Mouse (Mus musculus): ENCODE data around the gene Pogk. TPM values are rescaled to one million over a fixed set of nuclear protein-coding genes. Genes with fewer than 3 reads are reported as not detected.

Gene Pogk
- total RNA-seq, 2 experiments from 2014 or later, result 1.1 to 1.3 TPM

Other genes starting within 250 kb of the Pogk start
- not detected in 2 replicates for gene Mael, start 171.1 kb downstream of the Pogk start, total RNA-seq (2015; ENCODE audit: low replicate concordance)
- not detected in 2 replicates for gene Mael, start 171.1 kb downstream of the Pogk start, total RNA-seq (2017; ENCODE audit: low replicate concordance)
- not detected in 2 replicates for gene Ildr2, start 155.7 kb downstream of the Pogk start, total RNA-seq (2015; ENCODE audit: low replicate concordance)
- not detected in 2 replicates for gene Ildr2, start 155.7 kb downstream of the Pogk start, total RNA-seq (2017; ENCODE audit: low replicate concordance)
- gene Tada1, start 30.8 kb downstream of the Pogk start, total RNA-seq (2015; ENCODE audit: low replicate concordance), result 17.6 and 29.2 TPM in 2 replicates
- gene Tada1, start 30.8 kb downstream of the Pogk start, total RNA-seq (2017; ENCODE audit: low replicate concordance), result 6.4 and 19.9 TPM in 2 replicates
- gene Gm4846, start 87.7 kb upstream of the Pogk start, total RNA-seq (2015; ENCODE audit: low replicate concordance), result not detected in 2 replicates
- gene Gm4846, start 87.7 kb upstream of the Pogk start, total RNA-seq (2017; ENCODE audit: low replicate concordance), result not detected in 2 replicates
- gene Gm4847, start 237.8 kb upstream of the Pogk start, total RNA-seq (2015; ENCODE audit: low replicate concordance), result not detected in 2 replicates
- gene Gm4847, start 237.8 kb upstream of the Pogk start, total RNA-seq (2017; ENCODE audit: low replicate concordance), result not detected in 2 replicates